Mouse (Mus musculus): ENCODE results near the gene Get4.
A peak's percentile ranks its signal among the peaks of the same experiment; 100 is the strongest.

Get4 gene

GRCm38 (mm10) chr5:139252081-139252909 lies at the start of gene Get4:
Gene Get4 (plus strand): TSS chr5:139252324.
- DNase-seq (ENCODE audit: low spot score) = peak; percentile 99

- DNase-seq (ENCODE audit: low spot score) = no peak
Observed at GRCm38 (mm10) chr5:139203312-139203711, 48.8 kb upstream of the Get4 start.

GRCm38 (mm10) chr5:139206081-139206480 lies 46.0 kb upstream of the Get4 start:
- no peak for DNase-seq (ENCODE audit: low spot score)

- no peak for DNase-seq (ENCODE audit: low spot score)
Observed at GRCm38 (mm10) chr5:139206525-139206924, 45.6 kb upstream of the Get4 start.

GRCm38 (mm10) chr5:139208183-139208582 lies 43.9 kb upstream of the Get4 start:
- no peak for DNase-seq (ENCODE audit: low spot score)

- DNase-seq (ENCODE audit: low spot score) = no peak
Observed at GRCm38 (mm10) chr5:139208871-139209684, 43.0 kb upstream of the Get4 start.

GRCm38 (mm10) chr5:139209685-139210026 lies 42.5 kb upstream of the Get4 start:
- DNase-seq (ENCODE audit: low spot score) = no peak

GRCm38 (mm10) chr5:139211737-139212385 lies 40.3 kb upstream of the Get4 start:
- no peak for DNase-seq (ENCODE audit: low spot score)

- DNase-seq (ENCODE audit: low spot score) = no peak
Observed at GRCm38 (mm10) chr5:139214298-139214697, 37.8 kb upstream of the Get4 start.

- no peak for DNase-seq (ENCODE audit: low spot score)
Observed at GRCm38 (mm10) chr5:139215184-139215583, 36.9 kb upstream of the Get4 start.

- no peak for DNase-seq (ENCODE audit: low spot score)
Observed at GRCm38 (mm10) chr5:139216121-139216520, 36.0 kb upstream of the Get4 start.

GRCm38 (mm10) chr5:139216774-139217173 lies 35.4 kb upstream of the Get4 start:
- no peak for DNase-seq (ENCODE audit: low spot score)

GRCm38 (mm10) chr5:139220006-139220515 lies 32.1 kb upstream of the Get4 start:
- DNase-seq (ENCODE audit: low spot score) = no peak

- no peak for DNase-seq (ENCODE audit: low spot score)
Observed at GRCm38 (mm10) chr5:139220610-139221009, 31.5 kb upstream of the Get4 start.

GRCm38 (mm10) chr5:139223331-139223730 lies 28.8 kb upstream of the Get4 start:
- DNase-seq (ENCODE audit: low spot score) = no peak

GRCm38 (mm10) chr5:139227236-139227635 lies 24.9 kb upstream of the Get4 start:
- no peak for DNase-seq (ENCODE audit: low spot score)

- DNase-seq (ENCODE audit: low spot score) = no peak
Observed at GRCm38 (mm10) chr5:139227645-139228044, 24.5 kb upstream of the Get4 start.

GRCm38 (mm10) chr5:139228318-139228717 lies 23.8 kb upstream of the Get4 start:
- no peak for DNase-seq (ENCODE audit: low spot score)

GRCm38 (mm10) chr5:139229716-139230115 lies 22.4 kb upstream of the Get4 start:
- DNase-seq (ENCODE audit: low spot score) = no peak

- DNase-seq (ENCODE audit: low spot score) = no peak
Observed at GRCm38 (mm10) chr5:139232083-139232482, 20.0 kb upstream of the Get4 start.

GRCm38 (mm10) chr5:139234423-139234822 lies 17.7 kb upstream of the Get4 start:
- DNase-seq (ENCODE audit: low spot score) = no peak

- DNase-seq (ENCODE audit: low spot score) = no peak
Observed at GRCm38 (mm10) chr5:139237436-139237835, 14.7 kb upstream of the Get4 start.
